Mouse (Mus musculus): ENCODE data around the gene Gata1. TPM values are rescaled to one million over a fixed set of nuclear protein-coding genes. Genes with fewer than 3 reads are reported as not detected.
A peak's percentile ranks its signal among the peaks of the same experiment; 100 is the strongest.
"Not testable (repeated sequence)": the region's sequence is repeated elsewhere in the genome, so short reads cannot be mapped to it uniquely, and the experiment has no call there.

Gata1 gene
- polyA plus RNA-seq, 1 experiment from 2014 or later = 0.86 TPM

DNA sequence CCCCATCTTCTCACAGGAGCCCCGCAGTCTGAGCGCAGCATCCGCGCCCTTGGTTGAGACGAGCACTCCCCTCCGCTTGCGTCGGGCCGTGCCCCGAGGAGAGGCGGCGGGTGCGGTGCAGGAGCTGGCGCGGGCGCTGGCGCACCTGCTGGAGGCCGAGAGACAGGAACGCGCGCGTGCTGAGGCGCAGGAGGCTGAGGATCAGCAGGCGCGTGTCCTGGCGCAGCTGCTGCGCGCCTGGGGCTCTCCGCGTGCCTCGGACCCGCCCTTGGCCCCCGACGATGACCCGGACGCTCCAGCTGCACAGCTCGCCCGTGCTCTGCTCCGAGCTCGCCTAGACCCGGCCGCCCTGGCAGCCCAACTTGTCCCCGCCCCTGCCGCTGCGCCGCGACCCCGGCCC, 55.8 kb downstream of the Gata1 start:
- 17% methylated on average over 15 of the region's 48 CpGs for WGBS
- Histone ChIP-seq H3K27ac (replicated peaks; ENCODE audit: low read depth, low read length) (no peak overlapping the region), H3K9ac (ENCODE audit: low read depth, low read length) (no peak overlapping the region), H3K9me3 (ENCODE audit: control insufficient read depth, low read length) (no peaks in the 10 kb centered on the region), H3K4me2 (ENCODE audit: low read depth, low read length) (peak overlapping the region; percentile 48), H3K4me1 (ENCODE audit: control insufficient read depth, insufficient read depth, low read length) (no peaks in the 10 kb centered on the region), H3K27me3 (replicated peaks; ENCODE audit: control insufficient read depth, insufficient read depth, low read length) (peaks cover 68% of the 10 kb centered on the region), H3K4me3 (ENCODE audit: low read depth, low read length) (peak overlapping the region; percentile 26), H3K36me3 (ENCODE audit: control insufficient read depth, insufficient read depth, low read length) (no peaks in the 10 kb centered on the region)
- ATAC-seq (ENCODE audit: low read depth) = 0 out of 2 replicates have a peak, but pooled peaks have one; percentile 15
- peak; percentile 5 for DNase-seq (ENCODE audit: low spot score)

- peak; percentile 84; the same call in 1 of the 2 replicates for ATAC-seq (ENCODE audit: low read depth)
- Histone ChIP-seq H3K9ac (ENCODE audit: low read depth, low read length) (no peak within 1 kb of the TSS), H3K4me2 (ENCODE audit: low read depth, low read length) (peak within 1 kb of the TSS; percentile 45), H3K36me3 (ENCODE audit: control insufficient read depth, insufficient read depth, low read length) (no peaks in the 10 kb centered on the region), H3K27ac (replicated peaks; ENCODE audit: low read depth, low read length) (no peak within 1 kb of the TSS), H3K4me1 (ENCODE audit: control insufficient read depth, insufficient read depth, low read length) (no peaks in the 10 kb centered on the region), H3K27me3 (replicated peaks; ENCODE audit: control insufficient read depth, insufficient read depth, low read length) (peaks cover 52% of the 10 kb centered on the region), H3K4me3 (ENCODE audit: low read depth, low read length) (peak within 1 kb of the TSS; percentile 16), H3K9me3 (ENCODE audit: control insufficient read depth, low read length) (no peaks in the 10 kb centered on the region)
- DNase-seq (ENCODE audit: low spot score) = peak; percentile 17
- 24% methylated on average over 16 of the region's 40 CpGs for WGBS
Observed at GRCm38 (mm10) chrX:7919601-7920383, 58.1 kb downstream of the Gata1 start, which contains the start of gene Pcsk1n. Gene Pcsk1n (plus strand): TSS chrX:7919822.

DNA sequence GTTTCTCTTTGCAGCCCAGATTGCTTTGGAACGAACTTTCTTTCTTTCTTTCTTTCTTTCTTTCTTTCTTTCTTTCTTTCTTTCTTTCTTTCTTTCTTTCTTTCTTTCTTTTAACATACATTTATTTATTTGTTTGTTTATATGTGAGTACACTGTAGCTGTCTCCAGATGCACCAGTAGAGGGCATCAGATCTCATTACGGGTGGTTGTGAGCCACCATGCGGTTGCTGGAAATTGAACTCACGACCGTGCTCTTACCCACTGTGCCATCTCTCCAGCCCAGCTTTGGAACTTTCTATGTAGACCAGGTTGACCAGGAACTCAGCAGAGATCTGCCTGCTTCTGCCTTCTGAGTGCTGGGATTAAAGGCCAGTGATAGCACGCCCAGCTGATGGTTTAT, 59.9 kb downstream of the Gata1 start:
- H3K9me3 ChIP-seq (ENCODE audit: control insufficient read depth, low read length); H3K27ac ChIP-seq (replicated peaks; ENCODE audit: low read depth, low read length); ATAC-seq (ENCODE audit: low read depth); H3K4me2 ChIP-seq (ENCODE audit: low read depth, low read length); DNase-seq (ENCODE audit: low spot score); H3K4me3 ChIP-seq (ENCODE audit: low read depth, low read length); H3K9ac ChIP-seq (ENCODE audit: low read depth, low read length); H3K36me3 ChIP-seq (ENCODE audit: control insufficient read depth, insufficient read depth, low read length); H3K4me1 ChIP-seq (ENCODE audit: control insufficient read depth, insufficient read depth, low read length): not testable (repeated sequence)
- H3K27me3 ChIP-seq (replicated peaks; ENCODE audit: control insufficient read depth, insufficient read depth, low read length) = peaks cover 38% of the 10 kb centered on the region
- 67% methylated on average over 6 of the region's 6 CpGs for WGBS

- H3K27ac ChIP-seq (replicated peaks; ENCODE audit: low read depth, low read length); H3K9me3 ChIP-seq (ENCODE audit: control insufficient read depth, low read length); H3K4me2 ChIP-seq (ENCODE audit: low read depth, low read length); H3K4me3 ChIP-seq (ENCODE audit: low read depth, low read length); H3K4me1 ChIP-seq (ENCODE audit: control insufficient read depth, insufficient read depth, low read length); ATAC-seq (ENCODE audit: low read depth); H3K36me3 ChIP-seq (ENCODE audit: control insufficient read depth, insufficient read depth, low read length); DNase-seq (ENCODE audit: low spot score); H3K9ac ChIP-seq (ENCODE audit: low read depth, low read length): not testable (repeated sequence)
- H3K27me3 ChIP-seq (replicated peaks; ENCODE audit: control insufficient read depth, insufficient read depth, low read length) = peaks cover 15% of the 10 kb centered on the region
- WGBS = 30% methylated on average over 3 of the region's 3 CpGs
Observed at GRCm38 (mm10) chrX:7915669-7916068, 62.2 kb downstream of the Gata1 start.

DNA sequence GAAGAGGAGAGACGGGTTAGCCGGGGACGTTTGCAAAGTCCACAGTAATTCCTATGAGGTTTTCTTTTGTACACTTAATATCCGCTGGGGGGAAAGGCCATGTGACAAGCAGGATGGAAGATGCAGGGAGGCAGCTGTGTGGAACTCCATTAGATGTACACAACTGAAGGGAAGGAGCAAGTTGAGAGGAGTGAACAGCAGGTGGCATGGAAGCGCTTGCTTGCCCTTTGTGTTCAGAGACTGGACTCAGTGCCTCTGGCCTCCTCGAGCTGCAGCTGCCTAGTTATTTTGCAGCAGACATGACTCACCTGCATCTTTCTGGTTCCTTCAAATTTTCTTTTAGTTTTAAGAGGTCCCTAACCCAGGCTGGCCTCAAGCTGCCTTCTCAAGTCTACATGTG, 67.4 kb downstream of the Gata1 start:
- ATAC-seq (ENCODE audit: low read depth) = no peak
- Histone ChIP-seq H3K36me3 (ENCODE audit: control insufficient read depth, insufficient read depth, low read length) (peaks cover 5% of the 10 kb centered on the region; the same call in 1 of the 2 replicates), H3K9me3 (ENCODE audit: control insufficient read depth, low read length) (no peaks in the 10 kb centered on the region), H3K9ac (ENCODE audit: low read depth, low read length) (no peak overlapping the region), H3K27me3 (replicated peaks; ENCODE audit: control insufficient read depth, insufficient read depth, low read length) (no peaks in the 10 kb centered on the region), H3K4me3 (ENCODE audit: low read depth, low read length) (no peak overlapping the region), H3K4me1 (ENCODE audit: control insufficient read depth, insufficient read depth, low read length) (no peaks in the 10 kb centered on the region), H3K4me2 (ENCODE audit: low read depth, low read length) (no peak overlapping the region), H3K27ac (replicated peaks; ENCODE audit: low read depth, low read length) (no peak overlapping the region)
- WGBS = 55% methylated on average over 6 of the region's 6 CpGs
- no peak for DNase-seq (ENCODE audit: low spot score)

Other genes starting within 250 kb of the Gata1 start
- gene Praf2, start 249.6 kb downstream of the Gata1 start, polyA plus RNA-seq (2014; fragmentation: Nextera tagmentation; extraction: Ambion mirVana) = 83.5 and 85.5 TPM in 2 replicates
- gene Ccdc120, start 227.2 kb downstream of the Gata1 start, polyA plus RNA-seq (2014; fragmentation: Nextera tagmentation; extraction: Ambion mirVana) = 11.0 and 14.8 TPM in 2 replicates
- gene Tfe3, start 215.5 kb downstream of the Gata1 start, polyA plus RNA-seq (2014; fragmentation: Nextera tagmentation; extraction: Ambion mirVana) = 19.5 and 21.0 TPM in 2 replicates
- 32.1 and 32.9 TPM in 2 replicates for gene Gripap1, start 188.3 kb downstream of the Gata1 start, polyA plus RNA-seq (2014; fragmentation: Nextera tagmentation; extraction: Ambion mirVana)
- 3.2 and 3.5 TPM in 2 replicates for gene Kcnd1, start 155.8 kb downstream of the Gata1 start, polyA plus RNA-seq (2014; fragmentation: Nextera tagmentation; extraction: Ambion mirVana)
- gene Otud5, start 136.7 kb downstream of the Gata1 start, polyA plus RNA-seq (2014; fragmentation: Nextera tagmentation; extraction: Ambion mirVana) = 31.1 and 32.3 TPM in 2 replicates
- gene Pim2, start 99.8 kb downstream of the Gata1 start, polyA plus RNA-seq (2014; fragmentation: Nextera tagmentation; extraction: Ambion mirVana) = 4.8 and 6.1 TPM in 2 replicates
- gene Slc35a2, start 94.0 kb downstream of the Gata1 start, polyA plus RNA-seq (2014; fragmentation: Nextera tagmentation; extraction: Ambion mirVana) = 28.6 and 30.0 TPM in 2 replicates
- 92.3 and 98.1 TPM in 2 replicates for gene Pqbp1, start 78.8 kb downstream of the Gata1 start, polyA plus RNA-seq (2014; fragmentation: Nextera tagmentation; extraction: Ambion mirVana)
- gene Timm17b, start 78.7 kb downstream of the Gata1 start, polyA plus RNA-seq (2014; fragmentation: Nextera tagmentation; extraction: Ambion mirVana) = 170 and 176 TPM in 2 replicates
- not detected in 2 replicates for gene Gm10491, start 70.2 kb downstream of the Gata1 start, polyA plus RNA-seq (2014; fragmentation: Nextera tagmentation; extraction: Ambion mirVana)
- not detected in 2 replicates for gene Gm10490, start 68.5 kb downstream of the Gata1 start, polyA plus RNA-seq (2014; fragmentation: Nextera tagmentation; extraction: Ambion mirVana)
- gene Pcsk1n, start 58.2 kb downstream of the Gata1 start, polyA plus RNA-seq (2014; fragmentation: Nextera tagmentation; extraction: Ambion mirVana) = 8.6 and 9.3 TPM in 2 replicates
- not detected in 2 replicates for gene Eras, start 49.5 kb downstream of the Gata1 start, polyA plus RNA-seq (2014; fragmentation: Nextera tagmentation; extraction: Ambion mirVana)
- 24.0 and 27.7 TPM in 2 replicates for gene Hdac6, start 30.2 kb downstream of the Gata1 start, polyA plus RNA-seq (2014; fragmentation: Nextera tagmentation; extraction: Ambion mirVana)
- not detected in 2 replicates for gene Glod5, start 40.4 kb upstream of the Gata1 start, polyA plus RNA-seq (2014; fragmentation: Nextera tagmentation; extraction: Ambion mirVana)
- gene Suv39h1, start 96.7 kb upstream of the Gata1 start, polyA plus RNA-seq (2014; fragmentation: Nextera tagmentation; extraction: Ambion mirVana) = 42.5 and 47.6 TPM in 2 replicates
- gene Was, start 112.4 kb upstream of the Gata1 start, polyA plus RNA-seq (2014; fragmentation: Nextera tagmentation; extraction: Ambion mirVana) = 0.97 and 1.0 TPM in 2 replicates
- 19.3 and 21.8 TPM in 2 replicates for gene Wdr13, start 154.8 kb upstream of the Gata1 start, polyA plus RNA-seq (2014; fragmentation: Nextera tagmentation; extraction: Ambion mirVana)
- 420 and 489 TPM in 2 replicates for gene Rbm3, start 167.8 kb upstream of the Gata1 start, polyA plus RNA-seq (2014; fragmentation: Nextera tagmentation; extraction: Ambion mirVana)
- gene Tbc1d25, start 198.1 kb upstream of the Gata1 start, polyA plus RNA-seq (2014; fragmentation: Nextera tagmentation; extraction: Ambion mirVana) = 13.0 and 13.3 TPM in 2 replicates
- gene Ebp, start 215.4 kb upstream of the Gata1 start, polyA plus RNA-seq (2014; fragmentation: Nextera tagmentation; extraction: Ambion mirVana) = 31.4 and 31.9 TPM in 2 replicates
- 9.0 and 10.9 TPM in 2 replicates for gene Porcn, start 228.5 kb upstream of the Gata1 start, polyA plus RNA-seq (2014; fragmentation: Nextera tagmentation; extraction: Ambion mirVana)